Mouse (Mus musculus) heart, embryonic 12.5 days (tissue): ENCODE measurements at regions not wholly inside any gene's neighbourhood (a gene's known extent, or its start where the extent isn't known, plus 50 kb on each side); places are given as distances from the start of the nearest gene placed in this dataset.
"Not testable (repeated sequence)": the region's sequence is repeated elsewhere in the genome, so short reads cannot be mapped to it uniquely, and the experiment has no call there.

Source experiments
- ATAC-seq: fragments of 200-750 bp; cut with Nextera tagmentation; 2 replicates; pipeline ENCODE4 v1.8.0; 2017; ENCODE audit warnings: moderate TSS enrichment, moderate library complexity; ENCODE audit not compliant: insufficient number of reproducible peaks, low FRiP score
- H3K27ac ChIP-seq: fragments of 300-500 bp; sonication (generic); 2 replicates; pipeline ENCODE4 v1.5.1; 2016; ENCODE audit warnings: mild to moderate bottlenecking, moderate library complexity; ENCODE audit not compliant: poor library complexity, severe bottlenecking
- H3K27me3 ChIP-seq: fragments of 300-500 bp; sonication (generic); replicated peaks from 2 replicates; pipeline ENCODE4 v1.6.1; 2016; ENCODE audit warnings: mild to moderate bottlenecking, moderate library complexity
- H3K36me3 ChIP-seq: fragments of 300-500 bp; sonication (generic); 2 replicates; pipeline ENCODE4 v1.6.1; 2016; ENCODE audit warnings: mild to moderate bottlenecking, moderate library complexity
- H3K4me1 ChIP-seq: fragments of 300-500 bp; sonication (generic); replicated peaks from 2 replicates; pipeline ENCODE4 v1.6.1; 2016; ENCODE audit warnings: mild to moderate bottlenecking
- H3K4me2 ChIP-seq: fragments of 300-500 bp; sonication (generic); 2 replicates; pipeline ENCODE4 v1.6.1; 2016; ENCODE audit warnings: mild to moderate bottlenecking, moderate library complexity
- H3K4me3 ChIP-seq: fragments of 300-500 bp; sonication (generic); 2 replicates; pipeline ENCODE4 v1.5.1; 2016; ENCODE audit warnings: mild to moderate bottlenecking
- H3K9ac ChIP-seq: fragments of 300-500 bp; sonication (generic); 2 replicates; pipeline ENCODE4 v1.6.1; 2016; ENCODE audit warnings: mild to moderate bottlenecking, moderate library complexity
- H3K9me3 ChIP-seq: fragments of 300-500 bp; sonication (generic); replicated peaks from 2 replicates; pipeline ENCODE4 v1.6.1; 2016; ENCODE audit warnings: mild to moderate bottlenecking, moderate library complexity
- WGBS: fragments of 180-500 bp; shearing (Covaris S2); methylation state at CpG from one replicate; pipeline ENCODE4 v1.1.7; 2016; 5-methylcytosine and 5-hydroxymethylcytosine counted together

DNA sequence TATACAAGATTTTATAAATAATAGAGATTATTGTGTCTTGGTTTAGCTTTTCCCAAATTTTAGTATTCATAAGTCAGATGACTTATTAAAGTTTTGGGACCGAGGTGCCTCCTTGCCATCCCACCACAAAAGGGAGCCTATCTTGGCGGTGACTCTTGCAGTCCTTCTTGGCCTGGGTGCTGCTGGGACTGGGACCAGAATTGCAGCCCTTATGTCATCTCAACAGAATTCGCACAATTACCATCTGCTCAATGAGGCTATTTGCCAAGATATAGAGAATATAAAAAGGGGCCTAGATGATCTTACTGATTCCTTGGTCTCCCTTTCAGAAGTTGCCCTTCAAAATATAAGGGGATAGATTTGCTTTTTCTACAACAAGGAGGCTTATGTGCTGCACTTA lies 53.0 kb upstream of the Alkbh8 start:
- H3K27ac ChIP-seq, H3K4me2 ChIP-seq, H3K36me3 ChIP-seq, H3K27me3 ChIP-seq, H3K4me1 ChIP-seq, H3K4me3 ChIP-seq, H3K9ac ChIP-seq, ATAC-seq: not testable (repeated sequence)
- H3K9me3 ChIP-seq: peaks cover 33% of the 10 kb centered on the region
- 81% methylated on average over 3 of the region's 3 CpGs for WGBS

DNA sequence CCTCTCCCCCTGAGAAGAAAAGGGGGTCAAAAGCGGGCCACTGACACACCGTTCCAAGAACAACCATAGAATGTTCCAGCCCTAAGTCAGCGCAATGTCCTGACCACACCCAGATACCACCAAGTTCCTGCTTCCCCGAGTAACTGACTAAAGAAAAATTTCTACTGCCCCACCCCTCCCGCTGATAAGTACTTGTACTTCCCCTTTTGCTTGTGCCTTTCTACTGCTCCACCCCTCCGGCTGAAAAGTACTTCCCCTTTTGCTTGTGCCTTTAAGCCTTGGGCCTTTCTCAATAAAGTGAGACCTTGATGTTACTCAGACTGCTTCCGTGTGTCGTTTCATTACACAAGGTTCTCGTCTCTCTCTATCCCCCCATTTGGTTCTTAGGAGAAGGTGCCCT lies 51.6 kb upstream of the Alkbh8 start:
- not testable (repeated sequence) for H3K4me1 ChIP-seq, ATAC-seq, H3K4me3 ChIP-seq, H3K27me3 ChIP-seq, H3K4me2 ChIP-seq, H3K9ac ChIP-seq, H3K27ac ChIP-seq, H3K36me3 ChIP-seq
- H3K9me3 ChIP-seq: peaks cover 22% of the 10 kb centered on the region
- WGBS: 83% methylated on average over 9 of the region's 9 CpGs
